Mouse (Mus musculus) granulocyte monocyte progenitor cell, adult 5-6 weeks (primary cell): ENCODE results near the gene Ssh3. TPM values are rescaled to one million over a fixed set of nuclear protein-coding genes. Genes with fewer than 3 reads are reported as not detected.
"Not testable (repeated sequence)": the region's sequence is repeated elsewhere in the genome, so short reads cannot be mapped to it uniquely, and the experiment has no call there.

Experiments used
- ATAC-seq: replicated peaks from 2 replicates; pipeline ENCODE4 v1.8.0; 2016; ENCODE audit warnings: mild to moderate bottlenecking, moderate TSS enrichment, inconsistent platforms; ENCODE audit not compliant: poor library complexity, severe bottlenecking
- total RNA-seq, 2 experiments: library from RNA; stranded (forward) in 1 of 2; stranded (reverse) in 1 of 2; fragments of 200-712, 200-1000 nt in 1 of 2; fragments of >200 nt in 1 of 2; fragmentation: Nextera tagmentation in 1 of 2; gene quantifications; 2 replicates each; pipeline ENCODE4 v1.2.3; 2014 to 2017

Gene Ssh3
- total RNA-seq, 2 experiments from 2014 or later, result 17.7 to 22.0 TPM

- peak; percentile 89 for ATAC-seq
Measured at GRCm38 (mm10) chr19:4257216-4257896, 11.6 kb downstream of the Ssh3 start.

GRCm38 (mm10) chr19:4255583-4256162, 13.3 kb downstream of the Ssh3 start:
- no peak for ATAC-seq

GRCm38 (mm10) chr19:4254230-4254629, 14.8 kb downstream of the Ssh3 start:
- no peak for ATAC-seq

- ATAC-seq, result not testable (repeated sequence)
Measured at GRCm38 (mm10) chr19:4248683-4249082, 20.3 kb downstream of the Ssh3 start.

GRCm38 (mm10) chr19:4247010-4247409, 22.0 kb downstream of the Ssh3 start:
- peak; percentile 30; the same call in 1 of the 2 replicates for ATAC-seq

GRCm38 (mm10) chr19:4244775-4245174, 24.2 kb downstream of the Ssh3 start:
- ATAC-seq, result no peak

GRCm38 (mm10) chr19:4242416-4242815, 26.6 kb downstream of the Ssh3 start:
- no peak for ATAC-seq

GRCm38 (mm10) chr19:4240247-4240668, 28.7 kb downstream of the Ssh3 start:
- ATAC-seq, result no peak

- no peak for ATAC-seq
Measured at GRCm38 (mm10) chr19:4234548-4234947, 34.4 kb downstream of the Ssh3 start.

- ATAC-seq, result no peak
Measured at GRCm38 (mm10) chr19:4232651-4233050, 36.3 kb downstream of the Ssh3 start.

- ATAC-seq, result peak; percentile 19
Measured at GRCm38 (mm10) chr19:4232186-4232572, 36.8 kb downstream of the Ssh3 start.

GRCm38 (mm10) chr19:4231253-4232185, 37.5 kb downstream of the Ssh3 start, which contains the start of gene Pold4:
TSS of gene Pold4 (plus strand) at chr19:4231899.
- ATAC-seq, result peak; percentile 76

GRCm38 (mm10) chr19:4230415-4230814, 38.6 kb downstream of the Ssh3 start:
- no peak for ATAC-seq

GRCm38 (mm10) chr19:4229451-4230076, 39.4 kb downstream of the Ssh3 start:
- ATAC-seq, result no peak

GRCm38 (mm10) chr19:4228891-4229290, 40.1 kb downstream of the Ssh3 start:
- no peak for ATAC-seq

- peak; percentile 41 for ATAC-seq
Measured at GRCm38 (mm10) chr19:4227894-4228678, 40.9 kb downstream of the Ssh3 start.

- ATAC-seq, result no peak
Measured at GRCm38 (mm10) chr19:4227446-4227845, 41.5 kb downstream of the Ssh3 start.

GRCm38 (mm10) chr19:4226779-4227178, 42.2 kb downstream of the Ssh3 start:
- no peak for ATAC-seq

GRCm38 (mm10) chr19:4222165-4222564, 46.8 kb downstream of the Ssh3 start:
- ATAC-seq, result peak; percentile 63
